Mouse (Mus musculus): ENCODE measurements around the gene Unkl. TPM values are rescaled to one million over a fixed set of nuclear protein-coding genes. Genes with fewer than 3 reads are reported as not detected.
A peak's percentile ranks its signal among the peaks of the same experiment; 100 is the strongest.

The Unkl gene
- polyA plus RNA-seq, 1 experiment: 38.3 TPM

DNA sequence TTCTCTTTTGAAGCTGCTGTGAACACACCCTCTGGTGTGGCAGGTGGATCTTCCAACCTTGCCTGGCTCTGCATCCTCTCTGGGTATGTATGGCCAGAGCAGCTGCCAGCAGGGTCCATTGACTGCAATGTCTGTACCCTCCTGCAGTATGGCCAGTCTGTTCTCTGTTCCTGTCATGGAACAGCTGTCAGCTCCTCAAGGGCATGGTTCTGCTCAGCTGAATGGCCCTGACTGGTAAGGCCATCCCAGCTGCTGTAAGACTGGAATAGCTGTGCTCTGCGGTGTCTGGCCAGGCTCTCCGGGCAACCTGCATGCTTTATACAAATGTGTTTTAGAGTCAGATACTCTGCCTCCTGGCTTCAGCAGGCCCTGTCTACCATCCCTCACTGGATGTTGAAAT, 18.5 kb upstream of the Unkl start:
- 94% methylated on average over 2 of the region's 2 CpGs for WGBS
- TF ChIP-seq CTCF (conservative IDR thresholded peaks at IDR 0.05; ENCODE audit: insufficient read depth, insufficient read length, low read depth, low read length) (no peak), POLR2A (IDR thresholded peaks at IDR 0.05; ENCODE audit: low read depth, low read length) (no peak)
- DNase-seq: no peak
- no peaks in the 10 kb centered on the region for H3K36me3 ChIP-seq (ENCODE audit: control insufficient read depth, insufficient read depth, low read length)
- no peaks in the 10 kb centered on the region for H3K4me1 ChIP-seq (ENCODE audit: control insufficient read depth, insufficient read depth, low read length)
- H3K27me3 ChIP-seq (replicated peaks; ENCODE audit: control insufficient read depth, insufficient read depth, low read length): no peaks in the 10 kb centered on the region
- H3K4me3 ChIP-seq (ENCODE audit: insufficient read depth, low read depth, low read length): no peak overlapping the region
- no peak overlapping the region for H3K27ac ChIP-seq (ENCODE audit: insufficient read depth, low read depth, low read length)

DNA sequence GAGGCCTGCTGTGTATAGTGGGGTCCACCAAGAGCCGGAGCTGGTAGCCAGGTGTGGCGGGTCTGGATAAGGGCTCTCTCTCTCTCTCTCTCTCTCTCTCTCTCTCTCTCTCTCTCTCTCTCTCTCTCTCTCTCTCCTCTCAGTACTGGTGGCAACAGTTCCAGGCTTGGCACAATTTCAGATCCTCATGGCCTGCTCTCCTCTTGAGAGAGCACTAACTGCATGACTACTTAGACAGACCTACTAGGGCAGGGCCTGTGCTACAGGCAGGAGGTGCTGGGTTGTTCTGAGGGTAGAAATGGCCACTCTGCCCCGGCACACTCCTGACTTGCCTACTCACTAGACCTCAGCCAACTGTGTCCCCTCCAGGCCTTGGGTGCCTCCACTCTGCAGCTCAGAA, 15.6 kb upstream of the Unkl start:
- H3K4me3 ChIP-seq (ENCODE audit: insufficient read depth, low read depth, low read length): no peak overlapping the region
- DNase-seq: no peak
- H3K27ac ChIP-seq (ENCODE audit: insufficient read depth, low read depth, low read length): no peak overlapping the region
- no peaks in the 10 kb centered on the region for H3K36me3 ChIP-seq (ENCODE audit: control insufficient read depth, insufficient read depth, low read length)
- H3K27me3 ChIP-seq (replicated peaks; ENCODE audit: control insufficient read depth, insufficient read depth, low read length): no peaks in the 10 kb centered on the region
- no peaks in the 10 kb centered on the region for H3K4me1 ChIP-seq (ENCODE audit: control insufficient read depth, insufficient read depth, low read length)
- TF ChIP-seq POLR2A (IDR thresholded peaks at IDR 0.05; ENCODE audit: low read depth, low read length): no peak
- 95% methylated on average over 3 of the region's 3 CpGs for WGBS

DNA sequence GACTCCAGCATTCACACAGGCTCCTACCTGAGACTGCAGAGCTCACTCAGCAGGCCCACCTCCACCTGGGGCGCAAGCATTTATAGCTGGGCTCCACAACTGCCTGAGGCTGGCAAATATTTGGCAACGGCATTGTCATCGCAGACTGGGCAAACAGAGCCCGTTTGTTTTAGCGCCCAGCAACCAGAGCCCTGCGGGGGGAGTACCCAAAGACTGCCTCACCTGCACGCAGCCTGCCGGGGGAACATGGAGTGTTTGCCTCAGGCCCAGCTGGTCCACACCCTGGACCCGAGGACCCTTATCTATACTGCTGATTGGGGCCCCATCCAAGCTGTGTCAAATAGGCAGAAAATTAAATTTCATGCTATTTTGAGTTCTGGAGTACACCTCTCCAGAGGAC, 12.8 kb upstream of the Unkl start, which contains the start of gene Gm38655:
Gm38655 (minus strand) TSS at position 61 of the 400 bp plus-strand sequence.
- H3K27me3 ChIP-seq (replicated peaks; ENCODE audit: control insufficient read depth, insufficient read depth, low read length): no peaks in the 10 kb centered on the region
- no peaks in the 10 kb centered on the region for H3K36me3 ChIP-seq (ENCODE audit: control insufficient read depth, insufficient read depth, low read length)
- DNase-seq: no peak
- no peak within 1 kb of the TSS for H3K4me3 ChIP-seq (ENCODE audit: insufficient read depth, low read depth, low read length)
- no peaks in the 10 kb centered on the region for H3K4me1 ChIP-seq (ENCODE audit: control insufficient read depth, insufficient read depth, low read length)
- no peak within 1 kb of the TSS for H3K27ac ChIP-seq (ENCODE audit: insufficient read depth, low read depth, low read length)
- WGBS: 66% methylated on average over 9 of the region's 9 CpGs
- TF ChIP-seq CTCF (conservative IDR thresholded peaks at IDR 0.05; ENCODE audit: insufficient read depth, insufficient read length, low read depth, low read length): no peak

DNA sequence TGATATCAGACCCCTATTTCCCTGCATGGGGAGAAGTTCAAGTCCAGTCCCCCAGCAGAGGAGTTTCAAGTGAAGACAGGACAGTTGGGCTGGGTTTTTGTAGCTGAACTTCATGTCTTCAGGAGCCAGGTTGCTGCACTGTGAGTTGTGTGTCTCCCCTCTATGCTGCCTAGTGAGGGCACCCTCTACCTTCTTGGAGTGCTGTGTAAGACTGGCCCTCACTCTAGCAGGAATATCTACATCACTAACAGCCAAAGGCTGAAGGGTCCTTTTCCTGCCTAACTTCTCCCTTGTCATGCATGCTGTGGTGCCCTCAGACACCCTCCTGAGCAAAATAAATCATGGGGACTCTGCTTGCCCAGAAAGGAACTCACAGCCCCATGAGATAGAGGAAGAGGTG, 5.0 kb upstream of the Unkl start:
- DNase-seq: peak; percentile 8
- H3K27ac ChIP-seq (ENCODE audit: insufficient read depth, low read depth, low read length): no peak overlapping the region

DNA sequence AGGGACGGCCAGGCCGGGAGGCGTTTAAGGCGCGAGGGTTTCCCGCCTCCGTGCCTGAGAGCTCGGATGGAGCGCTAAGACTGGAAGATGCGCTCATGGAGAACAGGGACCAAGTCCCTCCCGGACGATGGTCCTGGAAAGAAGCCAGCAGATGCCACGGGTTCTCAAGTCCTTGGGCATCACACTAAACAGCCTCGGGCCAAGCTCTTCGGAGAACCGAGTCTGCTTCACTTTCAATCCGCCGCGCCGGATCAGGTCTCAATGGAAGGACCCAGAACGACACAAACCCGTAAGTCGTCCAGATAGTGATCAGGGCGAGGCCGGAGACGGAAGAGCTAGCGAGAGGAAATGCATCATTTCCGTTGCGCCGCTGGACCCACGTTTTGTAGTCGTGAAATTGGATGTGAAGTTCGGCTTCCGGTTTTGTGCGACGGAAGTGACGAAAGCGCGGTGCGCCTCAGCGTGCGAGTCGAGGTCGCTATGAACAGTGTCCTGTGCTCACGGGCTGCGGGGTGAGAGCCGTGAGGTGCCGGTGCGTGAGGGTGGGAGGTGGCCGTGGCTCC, 4.0 kb upstream of the Unkl start, which contains the start of gene BC003965:
BC003965 (plus strand) TSS at position 426 of the 563 bp plus-strand sequence.
- TF ChIP-seq POLR2A (IDR thresholded peaks at IDR 0.05; ENCODE audit: low read depth, low read length) (peak; percentile 70), CTCF (conservative IDR thresholded peaks at IDR 0.05; ENCODE audit: insufficient read depth, insufficient read length, low read depth, low read length) (no peak)
- H3K4me3 ChIP-seq (ENCODE audit: insufficient read depth, low read depth, low read length): peak within 1 kb of the TSS; percentile 62
- H3K36me3 ChIP-seq (ENCODE audit: control insufficient read depth, insufficient read depth, low read length): no peaks in the 10 kb centered on the region
- H3K27ac ChIP-seq (ENCODE audit: insufficient read depth, low read depth, low read length): peak within 1 kb of the TSS; percentile 84
- peak; percentile 99 for DNase-seq
- H3K4me1 ChIP-seq (ENCODE audit: control insufficient read depth, insufficient read depth, low read length): peaks cover 3% of the 10 kb centered on the region; the same call in 1 of the 2 replicates
- H3K27me3 ChIP-seq (replicated peaks; ENCODE audit: control insufficient read depth, insufficient read depth, low read length): no peaks in the 10 kb centered on the region
- under 1% methylated on average over 50 of the region's 50 CpGs for WGBS

More for the DNA sequence above, 5.0 kb upstream of the Unkl start:
- TF ChIP-seq CTCF (conservative IDR thresholded peaks at IDR 0.05; ENCODE audit: insufficient read depth, insufficient read length, low read depth, low read length) (no peak; the same call in 1 of the 2 replicates), POLR2A (IDR thresholded peaks at IDR 0.05; ENCODE audit: low read depth, low read length) (no peak)
- H3K4me3 ChIP-seq (ENCODE audit: insufficient read depth, low read depth, low read length): no peak overlapping the region
- peaks cover 3% of the 10 kb centered on the region; the same call in 1 of the 2 replicates for H3K4me1 ChIP-seq (ENCODE audit: control insufficient read depth, insufficient read depth, low read length)
- H3K36me3 ChIP-seq (ENCODE audit: control insufficient read depth, insufficient read depth, low read length): no peaks in the 10 kb centered on the region
- H3K27me3 ChIP-seq (replicated peaks; ENCODE audit: control insufficient read depth, insufficient read depth, low read length): no peaks in the 10 kb centered on the region

DNA sequence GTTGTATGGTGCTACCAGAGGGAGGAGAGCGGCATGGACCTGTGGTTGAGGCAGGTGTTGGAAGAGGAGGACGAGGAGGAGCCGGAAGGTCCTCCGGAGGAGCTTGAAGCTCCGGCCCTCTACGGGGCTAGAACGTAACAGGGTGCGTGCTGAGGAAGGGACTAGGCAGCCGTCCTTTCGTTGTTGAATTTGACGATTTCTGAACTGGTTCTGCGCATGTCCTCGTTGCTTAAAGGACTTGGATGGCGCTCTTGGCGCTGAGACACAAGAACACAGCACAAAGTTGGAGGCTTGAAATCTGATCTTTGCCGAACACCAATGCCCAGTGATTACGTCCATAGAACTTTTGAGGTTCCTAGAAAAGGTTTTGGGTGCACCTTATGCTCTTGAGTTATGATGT, 3.2 kb upstream of the Unkl start:
- 6% methylated on average over 17 of the region's 17 CpGs for WGBS
- peaks cover 3% of the 10 kb centered on the region; the same call in 1 of the 2 replicates for H3K4me1 ChIP-seq (ENCODE audit: control insufficient read depth, insufficient read depth, low read length)

DNA sequence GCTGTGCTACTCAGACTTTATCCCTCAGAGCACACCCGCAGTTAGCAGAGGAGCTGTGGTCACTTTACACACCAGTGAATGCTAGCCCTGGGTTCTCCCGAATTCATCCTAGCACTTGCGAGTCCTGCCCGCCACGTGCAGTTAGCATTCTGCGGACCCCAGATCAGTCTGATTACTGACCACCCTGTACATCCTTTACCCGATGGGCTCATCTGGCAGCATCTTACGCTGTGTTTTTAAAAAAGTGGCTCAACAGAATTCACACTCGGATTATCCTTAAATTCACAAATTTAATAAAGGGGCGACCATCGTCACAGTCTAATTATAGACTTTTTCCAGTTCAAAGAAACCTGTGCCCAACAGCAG, 430 bp upstream of the Unkl start:
- TF ChIP-seq CTCF (conservative IDR thresholded peaks at IDR 0.05; ENCODE audit: insufficient read depth, insufficient read length, low read depth, low read length): no peak
- TF ChIP-seq POLR2A (IDR thresholded peaks at IDR 0.05; ENCODE audit: low read depth, low read length): no peak
- Histone ChIP-seq H3K27me3 (replicated peaks; ENCODE audit: control insufficient read depth, insufficient read depth, low read length) (no peaks in the 10 kb centered on the region), H3K27ac (ENCODE audit: insufficient read depth, low read depth, low read length) (peak overlapping the region; percentile 4; the same call in 1 of the 2 replicates), H3K36me3 (ENCODE audit: control insufficient read depth, insufficient read depth, low read length) (no peaks in the 10 kb centered on the region), H3K4me3 (ENCODE audit: insufficient read depth, low read depth, low read length) (peak overlapping the region; percentile 83), H3K4me1 (ENCODE audit: control insufficient read depth, insufficient read depth, low read length) (peaks cover 3% of the 10 kb centered on the region; the same call in 1 of the 2 replicates)
- DNase-seq: no peak
- WGBS: 7% methylated on average over 11 of the region's 11 CpGs

More for the DNA sequence above, 3.2 kb upstream of the Unkl start:
- peak overlapping the region; percentile 62 for H3K4me3 ChIP-seq (ENCODE audit: insufficient read depth, low read depth, low read length)
- no peak for TF ChIP-seq POLR2A (IDR thresholded peaks at IDR 0.05; ENCODE audit: low read depth, low read length)
- TF ChIP-seq CTCF (conservative IDR thresholded peaks at IDR 0.05; ENCODE audit: insufficient read depth, insufficient read length, low read depth, low read length): no peak
- no peak for DNase-seq
- no peaks in the 10 kb centered on the region for H3K27me3 ChIP-seq (replicated peaks; ENCODE audit: control insufficient read depth, insufficient read depth, low read length)
- no peaks in the 10 kb centered on the region for H3K36me3 ChIP-seq (ENCODE audit: control insufficient read depth, insufficient read depth, low read length)
- no peak overlapping the region for H3K27ac ChIP-seq (ENCODE audit: insufficient read depth, low read depth, low read length)

Data from kidney, adult 2 months (tissue).